Mouse (Mus musculus): ENCODE data around the gene Dcst2. TPM values are rescaled to one million over a fixed set of nuclear protein-coding genes. Genes with fewer than 3 reads are reported as not detected.

The Dcst2 gene
- total and polyA plus RNA-seq, 2 experiments from 2014 or later: 0.07 TPM; not detected in 1

DNA sequence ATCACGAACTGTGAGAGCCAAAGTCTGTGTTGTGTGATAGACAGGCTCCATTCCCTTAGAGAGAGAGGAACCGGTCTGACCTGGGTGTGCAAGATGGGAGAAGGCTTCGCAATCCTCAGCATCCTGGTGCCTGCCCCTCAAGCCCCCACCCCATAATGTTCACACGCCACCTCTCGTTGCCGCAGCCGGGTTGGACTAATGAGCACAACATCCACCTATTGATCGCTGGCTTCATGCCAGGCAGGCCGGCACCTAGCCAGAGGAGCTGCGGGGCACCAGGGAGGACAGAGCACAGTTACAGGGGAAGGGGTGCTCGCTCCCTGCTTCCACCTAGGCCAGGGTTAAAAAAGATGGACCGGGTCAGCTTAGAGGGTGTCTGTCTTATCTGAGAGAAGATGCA is 29.3 kb upstream of the Dcst2 start:
- DNase-seq (ENCODE audit: low spot score): no peak
- TF ChIP-seq EP300 (IDR thresholded peaks at IDR 0.05; ENCODE audit: low read depth) (no peak), CTCF (IDR thresholded peaks at IDR 0.05; ENCODE audit: low read depth) (no peak)
- peaks cover 10% of the 10 kb centered on the region; the same call in 1 of the 2 replicates for H3K36me3 ChIP-seq (replicated peaks; ENCODE audit: control insufficient read depth, insufficient read depth, low read length)
- no peak overlapping the region for H3K4me2 ChIP-seq (ENCODE audit: low read depth, low read length)
- H3K4me1 ChIP-seq (ENCODE audit: control insufficient read depth, insufficient read depth): peaks cover 5% of the 10 kb centered on the region; the same call in 1 of the 2 replicates
- ATAC-seq (ENCODE audit: insufficient read depth, low read depth): no peak
- no peak overlapping the region for H3K4me3 ChIP-seq (ENCODE audit: low read depth, low read length)
- H3K9ac ChIP-seq (replicated peaks; ENCODE audit: low read depth, low read length): no peak overlapping the region
- no peaks in the 10 kb centered on the region for H3K9me3 ChIP-seq (replicated peaks; ENCODE audit: control insufficient read depth, low read length)
- peaks cover 16% of the 10 kb centered on the region; the same call in 1 of the 2 replicates for H3K27me3 ChIP-seq (ENCODE audit: control insufficient read depth, insufficient read depth, low read length)
- WGBS: 57% methylated on average over 12 of the region's 12 CpGs
- no peak overlapping the region for H3K27ac ChIP-seq (ENCODE audit: low read depth)

DNA sequence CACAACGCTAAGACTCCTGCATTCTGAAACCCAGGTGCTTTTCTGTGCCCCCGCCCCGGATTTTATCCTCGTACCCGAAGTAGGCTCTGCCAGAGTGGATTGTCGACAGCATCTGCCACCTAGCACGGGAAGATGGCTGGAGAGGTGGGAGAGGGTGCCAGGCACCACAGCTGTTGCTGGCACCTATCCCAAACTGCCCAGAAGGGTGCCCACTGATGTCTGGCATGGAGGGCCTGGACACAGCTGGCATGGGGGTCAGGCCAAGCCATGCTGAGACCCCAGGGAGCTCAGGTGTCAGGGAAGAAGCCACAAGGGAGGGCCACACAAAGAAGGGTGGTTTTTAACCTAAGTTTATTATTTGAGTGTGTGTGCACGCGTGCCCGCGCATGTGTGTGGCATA is 28.7 kb upstream of the Dcst2 start:
- no peak overlapping the region for H3K4me3 ChIP-seq (ENCODE audit: low read depth, low read length)
- TF ChIP-seq CTCF (IDR thresholded peaks at IDR 0.05; ENCODE audit: low read depth): no peak
- TF ChIP-seq EP300 (IDR thresholded peaks at IDR 0.05; ENCODE audit: low read depth): no peak
- DNase-seq (ENCODE audit: low spot score) (no peak), ATAC-seq (ENCODE audit: insufficient read depth, low read depth) (no peak)
- WGBS: 75% methylated on average over 11 of the region's 11 CpGs
- H3K9ac ChIP-seq (replicated peaks; ENCODE audit: low read depth, low read length): no peak overlapping the region
- no peak overlapping the region for H3K4me2 ChIP-seq (ENCODE audit: low read depth, low read length)
- H3K27me3 ChIP-seq (ENCODE audit: control insufficient read depth, insufficient read depth, low read length): peaks cover 16% of the 10 kb centered on the region; the same call in 1 of the 2 replicates
- H3K4me1 ChIP-seq (ENCODE audit: control insufficient read depth, insufficient read depth): peaks cover 5% of the 10 kb centered on the region
- no peaks in the 10 kb centered on the region for H3K9me3 ChIP-seq (replicated peaks; ENCODE audit: control insufficient read depth, low read length)
- H3K27ac ChIP-seq (ENCODE audit: low read depth): no peak overlapping the region
- H3K36me3 ChIP-seq (replicated peaks; ENCODE audit: control insufficient read depth, insufficient read depth, low read length): peaks cover 10% of the 10 kb centered on the region; the same call in 1 of the 2 replicates

DNA sequence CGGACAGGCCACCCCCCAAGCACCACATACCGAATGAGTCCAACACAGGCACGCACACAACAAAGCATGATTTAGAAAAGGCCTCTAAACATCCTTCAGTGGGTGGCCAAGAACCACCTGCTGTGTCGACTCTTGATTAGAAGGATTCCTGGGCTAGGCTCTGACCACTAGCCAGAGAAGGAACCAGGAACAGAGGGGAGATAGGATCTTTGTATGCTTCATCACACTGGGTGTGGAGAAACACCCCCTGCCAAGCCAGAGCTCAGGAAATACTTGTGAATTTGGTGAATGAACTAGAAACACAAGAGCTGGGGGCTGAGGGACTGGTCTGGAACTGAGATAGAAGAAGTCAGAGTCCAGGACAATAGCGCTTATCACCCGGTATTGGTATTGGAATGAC is 25.2 kb upstream of the Dcst2 start:
- Histone ChIP-seq H3K36me3 (replicated peaks; ENCODE audit: control insufficient read depth, insufficient read depth, low read length) (peaks cover 10% of the 10 kb centered on the region; the same call in 1 of the 2 replicates), H3K27ac (ENCODE audit: low read depth) (no peak overlapping the region), H3K9me3 (replicated peaks; ENCODE audit: control insufficient read depth, low read length) (no peaks in the 10 kb centered on the region), H3K4me3 (ENCODE audit: low read depth, low read length) (no peak overlapping the region), H3K4me2 (ENCODE audit: low read depth, low read length) (peak overlapping the region; percentile 95), H3K9ac (replicated peaks; ENCODE audit: low read depth, low read length) (no peak overlapping the region; the same call in 1 of the 2 replicates), H3K27me3 (ENCODE audit: control insufficient read depth, insufficient read depth, low read length) (peaks cover 11% of the 10 kb centered on the region), H3K4me1 (ENCODE audit: control insufficient read depth, insufficient read depth) (peaks cover 5% of the 10 kb centered on the region)
- DNase-seq (ENCODE audit: low spot score) (no peak), ATAC-seq (ENCODE audit: insufficient read depth, low read depth) (no peak)
- WGBS: 33% methylated on average over 6 of the region's 6 CpGs
- no peak for TF ChIP-seq EP300 (IDR thresholded peaks at IDR 0.05; ENCODE audit: low read depth)
- no peak for TF ChIP-seq CTCF (IDR thresholded peaks at IDR 0.05; ENCODE audit: low read depth)

DNA sequence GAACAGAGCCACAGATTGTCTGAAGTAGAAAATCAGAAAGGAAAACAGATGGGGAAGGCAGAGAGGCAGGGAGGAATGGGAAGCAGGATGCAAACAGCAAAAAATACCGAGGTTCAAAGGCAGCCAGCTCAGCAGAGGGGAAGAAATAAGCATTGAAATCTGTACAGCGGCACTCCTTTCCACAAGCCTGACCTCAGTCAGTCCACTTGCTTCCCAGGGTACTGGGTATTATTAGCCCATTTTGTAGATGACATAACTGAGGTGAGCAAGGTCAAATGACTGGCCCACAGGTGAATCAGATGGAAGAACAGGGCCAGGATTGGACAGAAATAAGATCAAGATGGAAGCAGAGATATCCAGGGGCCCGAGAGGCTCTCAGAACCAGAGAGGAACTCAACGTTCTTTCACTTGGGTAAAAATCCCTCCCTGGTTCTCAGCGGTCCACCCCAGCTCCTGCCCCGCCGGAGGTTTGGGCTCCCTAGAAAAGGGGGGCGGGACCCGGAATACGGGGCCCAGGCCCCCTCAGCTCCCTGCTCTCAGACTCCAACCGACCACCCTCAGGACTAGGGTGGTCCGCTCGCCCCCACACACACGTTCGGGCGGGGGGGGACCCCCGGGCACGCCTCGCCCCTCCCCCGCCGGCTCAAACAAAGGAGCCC is 24.6 kb upstream of the Dcst2 start:
- 3% methylated on average over 20 of the region's 21 CpGs for WGBS
- Histone ChIP-seq H3K9me3 (replicated peaks; ENCODE audit: control insufficient read depth, low read length) (no peaks in the 10 kb centered on the region), H3K4me2 (ENCODE audit: low read depth, low read length) (peak overlapping the region; percentile 95), H3K36me3 (replicated peaks; ENCODE audit: control insufficient read depth, insufficient read depth, low read length) (peaks cover 10% of the 10 kb centered on the region; the same call in 1 of the 2 replicates), H3K27me3 (ENCODE audit: control insufficient read depth, insufficient read depth, low read length) (peaks cover 7% of the 10 kb centered on the region), H3K4me3 (ENCODE audit: low read depth, low read length) (peak overlapping the region; percentile 84), H3K4me1 (ENCODE audit: control insufficient read depth, insufficient read depth) (peaks cover 5% of the 10 kb centered on the region), H3K27ac (ENCODE audit: low read depth) (peak overlapping the region; percentile 65), H3K9ac (replicated peaks; ENCODE audit: low read depth, low read length) (peak overlapping the region; percentile 83)
- no peak for DNase-seq (ENCODE audit: low spot score)
- TF ChIP-seq CTCF (IDR thresholded peaks at IDR 0.05; ENCODE audit: low read depth) (no peak), EP300 (IDR thresholded peaks at IDR 0.05; ENCODE audit: low read depth) (no peak)
- ATAC-seq (ENCODE audit: insufficient read depth, low read depth): no peak

DNA sequence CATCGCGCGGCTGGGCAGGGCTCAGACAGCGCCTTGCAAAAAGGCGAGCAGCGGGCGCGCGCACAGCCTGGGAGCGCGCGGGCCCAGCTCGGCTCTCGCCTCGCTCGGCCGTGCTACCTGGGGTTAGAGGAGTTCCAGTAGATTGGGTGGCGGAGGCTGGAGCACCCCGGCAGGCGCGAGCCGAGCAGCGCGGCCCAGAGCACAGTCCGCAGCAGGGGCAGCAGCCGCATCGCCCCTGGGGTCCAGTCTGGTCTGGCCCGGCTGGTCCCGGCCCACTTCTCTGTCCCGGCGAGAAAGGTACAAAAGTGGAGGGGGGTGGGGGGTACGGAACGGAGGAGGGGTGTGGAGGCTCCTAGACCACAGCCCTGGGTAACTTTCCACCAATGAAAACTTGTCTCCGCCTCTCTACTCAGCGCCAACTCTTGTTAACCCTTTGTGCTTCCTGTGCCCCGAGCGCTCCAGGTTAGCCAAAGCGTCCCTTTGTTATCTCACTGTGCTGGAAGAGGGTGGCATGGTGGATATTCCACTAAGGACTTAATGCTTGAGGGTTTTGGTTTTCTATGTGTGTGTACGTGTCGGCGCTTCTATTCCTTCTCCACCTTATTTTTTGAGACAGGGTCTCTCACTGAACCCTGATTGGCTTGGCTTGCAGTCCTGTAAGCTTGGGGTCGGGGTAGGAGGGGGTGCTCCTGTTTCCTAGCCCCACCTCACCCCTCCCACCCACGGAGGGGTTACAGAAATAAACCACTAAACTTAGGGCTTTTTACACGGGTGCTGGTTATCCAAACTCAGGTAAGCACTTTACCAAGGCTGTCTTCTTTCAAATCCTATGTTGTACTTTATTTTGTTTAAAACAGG is 23.8 kb upstream of the Dcst2 start, which contains the start of gene Efna4:
Gene Efna4, minus strand, starts transcription at position 308 of the 858 bp plus-strand sequence.
- H3K27me3 ChIP-seq (ENCODE audit: control insufficient read depth, insufficient read depth, low read length): peaks cover 7% of the 10 kb centered on the region
- peak within 1 kb of the TSS; percentile 95 for H3K4me2 ChIP-seq (ENCODE audit: low read depth, low read length)
- ATAC-seq (ENCODE audit: insufficient read depth, low read depth) (peak; percentile 74), DNase-seq (ENCODE audit: low spot score) (peak; percentile 70)
- TF ChIP-seq EP300 (IDR thresholded peaks at IDR 0.05; ENCODE audit: low read depth) (no peak), CTCF (IDR thresholded peaks at IDR 0.05; ENCODE audit: low read depth) (no peak)
- peak within 1 kb of the TSS; percentile 83 for H3K9ac ChIP-seq (replicated peaks; ENCODE audit: low read depth, low read length)
- H3K27ac ChIP-seq (ENCODE audit: low read depth): peak within 1 kb of the TSS; percentile 65
- H3K9me3 ChIP-seq (replicated peaks; ENCODE audit: control insufficient read depth, low read length): no peaks in the 10 kb centered on the region
- 1% methylated on average over 38 of the region's 44 CpGs for WGBS
- H3K4me3 ChIP-seq (ENCODE audit: low read depth, low read length): peak within 1 kb of the TSS; percentile 84
- H3K4me1 ChIP-seq (ENCODE audit: control insufficient read depth, insufficient read depth): peaks cover 5% of the 10 kb centered on the region
- H3K36me3 ChIP-seq (replicated peaks; ENCODE audit: control insufficient read depth, insufficient read depth, low read length): peaks cover 15% of the 10 kb centered on the region; the same call in 1 of the 2 replicates

All from heart, postnatal 0 days (tissue).